Mouse (Mus musculus) ovary, postnatal 36 days (tissue): ENCODE results near the gene Vcl.

Experiments used
- DNase-seq: peaks from one replicate; pipeline ENCODE4 v3.0.0; 2022; ENCODE audit warnings: low spot score, mixed read lengths

The Vcl gene

GRCm38 (mm10) chr14:21065490-21066162, 136.4 kb downstream of the Vcl start:
- no peak for DNase-seq

DNA sequence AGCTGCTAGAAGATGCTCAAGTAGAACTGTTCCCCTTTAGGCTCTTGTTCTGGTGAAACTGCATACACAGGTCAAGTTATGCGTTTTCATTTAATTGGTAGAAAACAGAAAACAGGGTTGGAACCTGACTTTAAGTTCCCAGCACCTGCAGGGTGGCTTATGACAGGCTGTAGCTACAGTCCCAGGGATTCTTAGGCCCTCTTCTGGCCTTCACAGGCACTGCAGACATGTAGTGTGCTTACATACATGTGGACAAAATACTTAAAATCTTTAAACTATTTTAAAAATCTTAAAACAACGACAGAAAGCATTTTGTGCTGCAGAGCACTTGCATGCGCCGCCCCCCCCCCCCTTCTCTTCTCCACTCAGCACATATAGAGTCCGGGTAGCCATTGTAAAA, 140.4 kb downstream of the Vcl start:
- no peak for DNase-seq

GRCm38 (mm10) chr14:21073981-21074380, 144.8 kb downstream of the Vcl start:
- no peak for DNase-seq

- peak; percentile 22 for DNase-seq
These were observed 145.5 kb downstream of the Vcl start for GRCm38 (mm10) chr14:21074398-21075320.

DNA sequence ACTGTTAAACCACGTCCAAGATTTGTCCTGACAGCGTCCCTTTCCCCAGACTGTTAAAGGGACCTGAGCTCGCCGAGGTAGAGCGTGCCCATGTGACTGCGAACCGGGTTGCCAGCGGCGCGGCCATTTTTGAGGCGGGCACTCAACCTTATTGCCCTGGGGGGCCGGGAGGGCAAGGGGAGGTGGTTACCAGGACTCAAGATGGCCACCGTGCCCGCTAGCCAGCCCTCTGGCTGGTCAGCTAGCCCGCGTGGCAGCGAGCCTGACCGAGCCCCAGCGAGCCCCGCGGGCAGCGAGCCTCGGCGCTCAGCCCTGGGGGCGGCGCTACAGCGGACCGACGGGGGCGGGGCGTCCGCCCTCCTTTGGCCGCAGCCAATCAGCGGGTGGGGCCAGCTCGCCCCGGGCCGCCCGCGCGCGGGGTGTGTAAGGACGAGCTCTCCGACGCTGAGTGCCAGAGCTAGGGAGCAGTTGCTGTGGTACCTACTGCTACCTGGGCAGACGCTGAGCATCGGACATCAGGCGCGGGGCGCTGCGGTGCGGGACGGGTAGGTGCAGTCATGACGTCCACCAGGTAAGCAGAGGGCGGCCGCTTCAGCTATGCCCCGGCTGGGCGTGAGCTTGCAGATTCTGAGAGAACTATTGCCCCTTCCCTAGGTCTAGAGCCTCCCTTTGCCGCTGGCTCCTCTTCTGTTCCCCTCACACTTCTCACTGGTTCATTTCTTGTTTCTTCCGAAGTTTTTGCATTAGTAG, 146.7 kb downstream of the Vcl start:
- DNase-seq, result peak; percentile 96

DNA sequence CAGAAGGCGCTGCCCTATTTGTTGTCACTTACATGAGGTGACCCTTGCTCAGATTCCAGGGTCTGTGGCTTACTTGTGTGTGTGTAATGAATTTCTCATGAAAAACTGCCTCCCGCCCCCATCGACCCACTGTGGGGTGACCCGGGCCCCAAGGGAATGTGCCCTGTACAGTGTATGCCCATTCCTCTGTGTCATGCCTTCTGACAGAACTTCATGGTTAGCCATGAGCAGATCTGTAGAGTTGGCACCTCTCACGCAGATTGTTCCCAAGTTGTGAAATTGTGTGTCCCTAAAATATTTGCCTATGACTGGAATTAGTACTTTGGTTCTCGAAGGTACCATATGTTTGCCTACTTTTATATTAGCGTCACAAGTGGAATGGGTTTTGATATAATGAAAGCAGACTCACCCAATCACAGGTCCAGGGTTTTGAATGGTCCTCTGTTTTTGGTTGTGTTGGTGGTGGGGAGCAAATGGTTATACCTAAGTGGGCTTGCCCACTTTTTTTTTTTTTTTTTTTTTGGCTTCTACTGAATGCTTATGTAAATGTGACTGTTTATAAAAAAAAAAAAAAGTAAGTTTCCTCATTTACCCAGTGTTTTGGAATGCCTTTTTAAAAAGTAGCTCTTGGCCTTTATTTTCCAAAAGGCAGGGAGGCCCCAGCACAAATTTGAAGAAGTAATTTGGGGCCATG, 147.4 kb downstream of the Vcl start:
- no peak for DNase-seq

GRCm38 (mm10) chr14:21077939-21078338, 148.7 kb downstream of the Vcl start:
- no peak for DNase-seq

DNA sequence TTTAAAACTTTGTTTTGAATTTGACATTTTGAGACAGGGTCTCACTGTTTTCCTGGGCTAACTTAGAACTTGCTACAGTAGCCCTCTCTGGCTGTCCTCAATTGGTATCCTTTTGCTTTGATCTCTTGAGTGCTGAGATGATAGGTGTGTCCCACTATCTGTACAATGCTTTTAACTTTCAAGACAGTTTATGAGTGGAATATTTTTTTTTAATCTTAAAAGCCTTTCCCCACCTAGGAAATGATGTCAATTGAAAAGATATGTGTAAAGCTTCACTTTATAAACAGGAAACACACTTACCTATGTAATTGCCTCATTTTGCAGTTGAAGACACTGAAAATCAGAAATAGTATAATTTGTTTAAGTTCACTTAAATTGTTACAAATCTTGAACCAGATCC, 149.3 kb downstream of the Vcl start:
- DNase-seq, result no peak

GRCm38 (mm10) chr14:21082823-21083222, 153.6 kb downstream of the Vcl start:
- DNase-seq, result no peak
